Mouse (Mus musculus) C2C12 (cell line): ENCODE measurements around the gene Dcbld1. TPM values are rescaled to one million over a fixed set of nuclear protein-coding genes. Genes with fewer than 3 reads are reported as not detected.
"Not testable (repeated sequence)": the region's sequence is repeated elsewhere in the genome, so short reads cannot be mapped to it uniquely, and the experiment has no call there.

Experiments
- H3K27me3 ChIP-seq: one replicate; pipeline ENCODE4 v1.6.1; 2011; ENCODE audit not compliant: control insufficient read depth, insufficient read depth, insufficient read length
- H3K36me3 ChIP-seq: one replicate; pipeline ENCODE4 v1.6.1; 2011; ENCODE audit not compliant: control insufficient read depth, insufficient read depth
- H3K4me3 ChIP-seq: one replicate; pipeline ENCODE4 v1.5.1; 2011; ENCODE audit warnings: mild to moderate bottlenecking, control low read depth; ENCODE audit not compliant: poor library complexity, insufficient read depth, severe bottlenecking
- H3K79me2 ChIP-seq: one replicate; pipeline ENCODE4 v1.6.1; 2011; ENCODE audit not compliant: control insufficient read depth, insufficient read depth
- H3K79me3 ChIP-seq: one replicate; pipeline ENCODE4 v1.6.1; 2011; ENCODE audit warnings: low read depth, control low read depth
- H3ac ChIP-seq: one replicate; pipeline ENCODE3; 2011; ENCODE audit warnings: low read depth; ENCODE audit not compliant: control insufficient read depth, insufficient read length
- CEBPB ChIP-seq: IDR thresholded peaks from one replicate; pipeline ENCODE4 v1.6.1; 2011; ENCODE audit warnings: low read depth, mild to moderate bottlenecking, control low read depth, moderate library complexity
- CTCF ChIP-seq: IDR thresholded peaks from one replicate; pipeline ENCODE4 v1.5.1; 2011; ENCODE audit not compliant: control insufficient read depth, insufficient read depth, insufficient read length
- FOSL1 ChIP-seq: IDR thresholded peaks from one replicate; pipeline ENCODE4 v1.8.0; 2011; ENCODE audit warnings: mild to moderate bottlenecking, low read length; ENCODE audit not compliant: poor library complexity, insufficient read depth, severe bottlenecking
- MAX ChIP-seq: IDR thresholded peaks from one replicate; pipeline ENCODE4 v1.6.1; 2011; ENCODE audit warnings: mild to moderate bottlenecking, control low read depth
- MYOD1 ChIP-seq: IDR thresholded peaks from one replicate; pipeline ENCODE4 v1.6.1; 2011; ENCODE audit warnings: low read depth; ENCODE audit not compliant: control insufficient read depth, insufficient read length
- MYOG ChIP-seq: IDR thresholded peaks from one replicate; pipeline ENCODE4 v1.6.1; 2011; ENCODE audit not compliant: control insufficient read depth, insufficient read length; ENCODE audit errors: extremely low read depth
- USF1 ChIP-seq: IDR thresholded peaks from one replicate; pipeline ENCODE4 v1.6.1; 2011; ENCODE audit warnings: low read depth, mild to moderate bottlenecking, control low read depth, moderate library complexity
- polyA plus RNA-seq: library from polyadenylated mRNA; unstranded; fragments of >200 nt; fragmentation: generic; extraction: Trizol; gene quantifications from one replicate; pipeline ENCODE4 v1.2.1, GENCODE M21; 2012; ENCODE audit warnings: missing spikeins

The Dcbld1 gene
- polyA plus RNA-seq, 1 experiment, result 5.6 TPM

DNA sequence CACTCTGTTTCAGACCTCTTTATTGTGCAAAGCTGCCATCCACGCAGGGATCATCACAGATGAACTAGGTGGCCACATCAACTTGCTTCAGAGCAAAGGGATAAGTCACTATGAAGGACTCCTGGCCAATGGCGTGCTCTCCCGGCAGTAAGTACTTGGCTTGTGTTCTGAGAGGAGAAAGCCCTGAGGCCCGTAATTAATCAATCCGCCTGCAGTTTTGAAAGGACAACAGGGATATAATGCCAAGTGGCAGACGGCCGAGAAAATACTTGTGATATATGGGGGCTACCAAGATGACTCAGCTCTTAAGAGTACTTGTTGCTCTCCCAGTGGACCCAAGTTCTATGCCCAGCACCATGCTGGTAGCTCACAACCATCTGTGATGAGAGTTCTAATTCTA, 71.2 kb downstream of the Dcbld1 start:
- Histone ChIP-seq H3K36me3 (no peaks in the 10 kb centered on the region), H3K4me3 (no peak overlapping the region), H3K79me3 (no peaks in the 10 kb centered on the region), H3ac (no peak overlapping the region), H3K27me3 (no peaks in the 10 kb centered on the region), H3K79me2 (no peaks in the 10 kb centered on the region)
- TF ChIP-seq MYOG, result no peak
- TF ChIP-seq MAX, result no peak
- no peak for TF ChIP-seq MYOD1
- TF ChIP-seq USF1, result no peak
- no peak for TF ChIP-seq CEBPB
- TF ChIP-seq FOSL1, result no peak
- TF ChIP-seq CTCF, result no peak

DNA sequence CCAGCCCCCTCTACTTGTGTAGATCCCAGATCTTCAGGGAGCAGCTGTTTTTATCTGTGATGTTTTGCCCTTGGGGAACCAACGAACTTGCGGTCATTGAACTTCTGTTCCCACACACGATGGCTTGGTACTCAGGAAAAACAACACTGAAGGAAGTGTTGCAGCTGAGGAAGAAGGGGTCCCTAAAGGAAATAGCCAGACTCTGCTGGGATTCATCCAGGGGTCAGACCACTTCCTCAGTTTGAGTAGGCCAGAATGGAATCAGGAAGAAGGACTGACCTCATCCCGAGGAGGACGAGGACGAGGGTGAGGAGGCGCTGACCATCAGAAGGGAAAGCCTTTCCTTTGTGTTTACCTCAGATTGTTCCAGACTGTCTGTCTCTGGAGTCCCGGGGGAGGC, 75.8 kb downstream of the Dcbld1 start:
- H3K36me3 ChIP-seq, result peaks cover 7% of the 10 kb centered on the region
- no peaks in the 10 kb centered on the region for H3K79me3 ChIP-seq
- no peak for TF ChIP-seq MAX
- no peak for TF ChIP-seq MYOG
- TF ChIP-seq CTCF, result no peak
- no peak for TF ChIP-seq USF1
- TF ChIP-seq FOSL1, result no peak
- no peak for TF ChIP-seq MYOD1
- no peaks in the 10 kb centered on the region for H3K79me2 ChIP-seq
- no peak overlapping the region for H3K4me3 ChIP-seq
- H3K27me3 ChIP-seq, result no peaks in the 10 kb centered on the region
- H3ac ChIP-seq, result no peak overlapping the region

DNA sequence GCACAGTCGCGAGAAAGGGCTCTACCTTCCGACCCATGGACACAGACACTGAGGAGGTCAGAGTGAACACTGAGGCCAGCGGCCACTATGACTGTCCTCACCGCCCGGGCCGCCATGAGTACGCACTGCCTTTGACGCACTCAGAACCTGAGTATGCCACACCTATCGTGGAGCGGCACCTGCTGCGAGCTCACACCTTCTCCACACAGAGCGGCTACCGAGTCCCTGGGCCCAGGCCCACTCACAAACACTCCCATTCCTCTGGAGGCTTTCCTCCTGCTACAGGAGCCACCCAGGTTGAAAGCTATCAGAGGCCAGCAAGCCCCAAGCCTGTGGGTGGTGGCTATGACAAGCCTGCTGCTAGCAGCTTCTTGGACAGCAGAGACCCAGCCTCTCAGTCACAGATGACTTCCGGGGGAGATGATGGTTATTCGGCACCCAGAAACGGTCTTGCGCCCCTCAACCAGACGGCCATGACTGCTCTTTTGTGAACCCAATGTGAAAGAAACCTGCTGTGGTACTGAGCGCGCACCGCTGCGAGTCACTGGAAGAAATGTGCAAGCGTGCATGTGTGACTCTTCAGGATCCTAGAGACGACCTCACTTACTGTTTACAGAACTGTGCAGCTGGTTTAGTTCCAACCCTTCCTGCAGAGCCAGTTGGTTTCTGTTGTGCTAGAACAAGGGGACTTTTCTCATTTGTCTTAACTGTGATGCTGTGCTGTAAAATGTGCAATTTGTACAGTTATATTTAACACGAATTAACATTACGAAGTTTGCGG, 86.3 kb downstream of the Dcbld1 start:
- Histone ChIP-seq H3K79me3 (no peaks in the 10 kb centered on the region), H3K27me3 (no peaks in the 10 kb centered on the region), H3K79me2 (no peaks in the 10 kb centered on the region), H3K36me3 (peaks cover 12% of the 10 kb centered on the region), H3ac (no peak overlapping the region), H3K4me3 (no peak overlapping the region)
- TF ChIP-seq CEBPB (no peak), MAX (no peak), USF1 (no peak), MYOG (no peak), FOSL1 (no peak), MYOD1 (no peak), CTCF (no peak)

DNA sequence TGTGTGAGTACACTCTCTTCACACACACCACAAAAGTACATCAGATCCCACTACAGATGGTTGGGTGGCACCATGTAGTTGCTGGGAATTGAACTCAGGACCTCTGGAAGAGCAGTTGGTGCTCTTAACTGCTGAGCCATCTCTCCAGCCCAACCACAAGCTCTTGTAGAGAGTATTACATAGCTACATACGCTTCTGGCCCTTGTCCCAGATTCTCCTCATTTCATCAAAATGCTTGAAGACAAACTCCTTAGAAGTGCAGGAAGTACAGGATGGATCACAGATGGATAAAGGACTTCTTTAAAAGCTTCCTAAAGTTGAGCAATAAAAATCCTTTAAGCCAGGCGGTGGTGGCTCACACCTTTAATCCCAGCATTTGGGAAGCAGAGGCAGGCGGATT, 88.5 kb downstream of the Dcbld1 start:
- no peak overlapping the region for H3K4me3 ChIP-seq
- peaks cover 12% of the 10 kb centered on the region for H3K36me3 ChIP-seq
- H3K79me3 ChIP-seq, result no peaks in the 10 kb centered on the region
- H3K79me2 ChIP-seq, result no peaks in the 10 kb centered on the region
- no peak for TF ChIP-seq MAX
- no peaks in the 10 kb centered on the region for H3K27me3 ChIP-seq
- no peak overlapping the region for H3ac ChIP-seq

DNA sequence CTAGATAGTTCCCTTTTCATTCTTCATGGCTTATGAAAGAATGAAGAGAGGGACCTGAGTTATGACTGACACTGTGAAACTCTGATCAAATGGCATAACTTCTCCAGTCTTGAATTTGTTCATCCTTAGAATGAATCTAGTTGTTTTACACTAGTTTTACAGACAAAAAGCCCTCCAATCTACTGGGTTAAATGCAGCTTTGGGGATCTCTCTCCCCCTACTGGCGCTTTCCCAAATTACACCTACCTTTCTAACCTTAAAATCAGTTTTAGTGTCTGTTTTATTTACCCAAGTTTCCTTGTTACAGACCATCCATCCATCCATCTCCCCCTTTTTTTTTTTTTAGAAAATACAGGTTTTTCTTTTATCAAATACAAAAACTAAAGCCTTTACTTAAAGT, 97.6 kb downstream of the Dcbld1 start:
- TF ChIP-seq CTCF (no peak), MYOD1 (no peak), MYOG (no peak), MAX (no peak), FOSL1 (no peak), USF1 (no peak), CEBPB (no peak)
- H3K79me3 ChIP-seq, result no peaks in the 10 kb centered on the region
- H3K36me3 ChIP-seq, result peaks cover 5% of the 10 kb centered on the region

DNA sequence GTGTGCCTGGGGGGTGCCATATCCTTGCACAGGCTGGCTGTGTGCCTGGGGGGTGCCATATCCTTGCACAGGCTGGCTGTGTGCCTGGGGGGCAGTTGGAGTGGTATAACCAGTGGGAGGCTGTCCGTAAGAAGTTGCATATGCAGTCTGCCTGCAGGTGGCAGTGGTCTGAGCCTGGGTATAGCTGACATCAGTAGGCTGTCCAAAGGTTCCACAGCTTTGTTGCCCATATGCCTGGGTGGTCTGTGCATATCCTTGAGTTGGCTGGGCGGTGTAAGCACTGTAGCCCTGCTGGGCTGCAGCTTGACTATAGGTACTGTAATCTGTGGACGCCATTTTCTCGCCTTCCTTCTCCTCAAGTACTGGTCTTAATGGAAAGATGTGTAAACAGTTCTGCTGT, 109.9 kb downstream of the Dcbld1 start:
- not testable (repeated sequence) for H3K27me3 ChIP-seq, H3ac ChIP-seq, H3K4me3 ChIP-seq, H3K79me2 ChIP-seq, H3K79me3 ChIP-seq
- peaks cover 48% of the 10 kb centered on the region for H3K36me3 ChIP-seq

More for the DNA sequence above, 97.6 kb downstream of the Dcbld1 start:
- no peaks in the 10 kb centered on the region for H3K27me3 ChIP-seq
- H3K79me2 ChIP-seq, result no peaks in the 10 kb centered on the region
- H3ac ChIP-seq, result no peak overlapping the region
- H3K4me3 ChIP-seq, result no peak overlapping the region
